Mouse (Mus musculus) urinary bladder, postnatal 14 days (tissue): ENCODE data around the gene Zfp119b.
"Not testable (repeated sequence)": the region's sequence is repeated elsewhere in the genome, so short reads cannot be mapped to it uniquely, and the experiment has no call there.

Experiments
- DNase-seq: peaks from one replicate; pipeline ENCODE4 v3.0.0; 2021; ENCODE audit warnings: low spot score

Zfp119b gene

GRCm38 (mm10) chr17:55957726-55958583 lies 8.7 kb upstream of the Zfp119b start:
- DNase-seq, result peak; percentile 2

DNA sequence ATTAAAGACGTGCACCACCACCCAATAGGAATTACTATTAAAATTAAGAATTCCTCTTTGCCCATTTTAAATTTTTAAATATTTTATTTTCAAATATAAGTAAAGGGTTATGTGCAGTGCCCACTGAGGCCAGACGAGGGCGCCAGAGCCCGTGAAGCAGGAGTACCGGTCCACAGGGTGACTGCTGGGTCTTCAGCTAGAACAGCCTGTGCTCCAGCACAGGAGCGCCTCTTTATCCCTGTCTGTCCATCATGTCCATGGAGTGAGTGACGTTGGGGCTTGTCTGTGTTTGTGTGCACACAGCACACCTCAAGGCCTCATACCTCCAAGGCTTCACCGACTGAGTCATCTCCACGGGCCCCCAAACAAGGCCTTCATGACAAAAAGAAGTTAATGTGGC lies 7.9 kb upstream of the Zfp119b start:
- DNase-seq, result peak; percentile 80

DNA sequence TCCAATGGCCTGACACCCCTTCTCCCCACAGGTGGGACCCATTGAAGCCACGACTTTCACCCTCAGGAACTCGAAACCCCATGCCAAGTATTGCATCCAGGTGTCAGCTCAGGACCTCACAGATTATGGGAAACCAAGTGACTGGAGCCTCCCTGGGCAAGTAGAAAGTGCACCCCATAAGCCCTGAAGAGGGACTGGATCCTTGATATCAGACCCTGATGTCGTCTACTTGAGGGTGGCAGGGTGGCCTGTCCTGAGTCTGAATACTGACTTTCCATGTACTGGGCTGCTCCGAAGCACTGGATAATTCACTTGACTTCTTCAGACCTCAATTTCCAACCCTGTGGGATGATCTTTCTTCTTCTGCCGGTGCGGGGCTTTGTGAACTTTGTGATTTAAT lies 7.3 kb upstream of the Zfp119b start:
- DNase-seq, result peak; percentile 2

GRCm38 (mm10) chr17:55956129-55956528 lies 6.8 kb upstream of the Zfp119b start:
- DNase-seq, result peak; percentile 90

DNA sequence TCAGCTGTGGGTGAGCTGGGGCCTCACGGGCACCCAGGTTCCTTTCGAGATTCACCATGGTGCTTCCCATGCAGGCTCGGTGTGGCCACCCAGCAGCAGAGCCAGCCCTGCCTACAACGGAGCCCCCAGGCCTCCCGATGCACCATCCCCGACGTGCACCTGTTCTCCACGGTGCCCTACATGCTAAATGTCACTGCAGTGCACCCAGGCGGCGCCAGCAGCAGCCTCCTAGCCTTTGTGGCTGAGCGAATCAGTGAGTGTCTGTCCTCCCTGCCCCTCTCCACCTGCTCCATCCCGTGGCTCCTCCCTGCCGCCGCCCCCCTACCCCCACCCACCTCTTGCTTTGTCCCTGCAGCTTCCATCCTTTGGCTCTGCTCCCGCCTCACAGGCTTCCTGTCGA lies 4.9 kb upstream of the Zfp119b start:
- DNase-seq, result peak; percentile 2

DNA sequence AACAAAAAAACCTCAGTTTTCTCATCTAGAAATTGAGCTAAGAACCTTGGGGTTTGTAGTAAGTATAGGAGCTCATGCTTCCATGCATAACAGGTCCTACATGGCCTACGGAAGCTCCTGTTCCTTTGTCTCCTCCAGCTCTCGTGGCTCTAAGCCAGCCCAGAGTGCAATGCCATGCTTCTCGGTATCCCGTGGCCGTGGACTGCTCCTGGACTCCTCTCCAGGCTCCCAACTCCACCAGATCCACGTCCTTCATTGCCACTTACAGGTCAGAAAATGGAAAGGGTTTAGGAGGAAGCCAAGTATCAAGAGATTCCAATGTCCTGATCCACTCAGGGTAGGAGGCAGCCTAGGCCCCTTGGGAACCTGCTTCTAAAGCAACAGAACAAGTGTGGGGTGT lies 4.5 kb upstream of the Zfp119b start:
- no peak for DNase-seq

DNA sequence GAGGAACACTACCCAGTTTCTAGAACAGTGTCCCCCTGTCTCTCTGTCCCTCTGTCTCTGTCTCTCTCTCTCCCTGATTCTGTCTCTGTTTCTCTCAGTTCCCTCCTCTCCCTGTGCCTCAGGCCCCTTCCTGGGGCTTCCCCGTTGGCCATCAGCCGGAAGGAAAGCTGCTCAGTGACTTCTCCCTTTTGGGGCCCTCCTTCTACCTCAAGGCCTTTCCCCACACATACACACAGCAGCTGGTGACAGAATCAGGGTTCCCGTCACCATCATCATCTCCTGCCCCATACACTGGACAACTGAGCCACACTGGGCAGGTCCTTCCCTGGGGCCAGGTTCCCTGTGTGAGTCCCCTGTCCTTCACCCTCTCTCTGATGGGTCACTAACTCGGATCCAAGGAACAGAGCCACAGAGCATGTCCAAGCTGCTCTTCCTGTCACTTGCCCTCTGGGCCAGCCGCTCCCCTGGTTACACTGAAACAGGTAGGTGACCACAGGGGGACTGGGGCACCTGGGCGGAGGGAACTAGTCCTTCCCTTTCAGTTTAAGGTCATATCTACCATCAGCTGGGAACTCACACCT lies 3.2 kb upstream of the Zfp119b start, which contains the start of gene Ebi3:
Ebi3 (plus strand) TSS at position 194 of the 581 bp plus-strand sequence.
- DNase-seq, result no peak

DNA sequence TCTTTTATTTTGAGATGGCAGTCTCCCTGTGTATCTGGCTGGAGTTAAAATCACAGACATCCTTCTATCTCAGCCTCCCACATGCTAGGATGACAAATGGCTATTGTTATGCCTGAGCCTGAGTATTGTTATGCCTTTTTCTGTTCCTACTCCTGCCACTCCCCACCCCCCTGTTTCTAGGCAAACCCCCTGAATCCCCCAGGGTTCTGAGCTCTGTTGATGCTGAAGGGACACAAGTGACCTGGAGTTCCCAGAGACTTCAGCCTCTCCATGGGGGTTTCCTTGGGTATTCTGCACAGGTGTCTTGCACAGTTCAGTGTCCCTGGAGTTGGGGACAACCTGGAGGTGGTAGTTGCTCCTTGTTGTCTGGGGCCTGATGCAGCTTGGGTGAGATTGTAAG lies 2.7 kb upstream of the Zfp119b start:
- no peak for DNase-seq

GRCm38 (mm10) chr17:55950601-55951000 lies 1.3 kb upstream of the Zfp119b start:
- no peak for DNase-seq

GRCm38 (mm10) chr17:55948647-55949046 lies 653 bp downstream of the Zfp119b start:
- no peak for DNase-seq

- DNase-seq, result no peak
Observed at GRCm38 (mm10) chr17:55945696-55946095, 3.6 kb downstream of the Zfp119b start.

GRCm38 (mm10) chr17:55944866-55945682 lies 4.2 kb downstream of the Zfp119b start:
- DNase-seq, result peak; percentile 94

GRCm38 (mm10) chr17:55944387-55944865 lies 4.9 kb downstream of the Zfp119b start:
- DNase-seq, result peak; percentile 73

DNA sequence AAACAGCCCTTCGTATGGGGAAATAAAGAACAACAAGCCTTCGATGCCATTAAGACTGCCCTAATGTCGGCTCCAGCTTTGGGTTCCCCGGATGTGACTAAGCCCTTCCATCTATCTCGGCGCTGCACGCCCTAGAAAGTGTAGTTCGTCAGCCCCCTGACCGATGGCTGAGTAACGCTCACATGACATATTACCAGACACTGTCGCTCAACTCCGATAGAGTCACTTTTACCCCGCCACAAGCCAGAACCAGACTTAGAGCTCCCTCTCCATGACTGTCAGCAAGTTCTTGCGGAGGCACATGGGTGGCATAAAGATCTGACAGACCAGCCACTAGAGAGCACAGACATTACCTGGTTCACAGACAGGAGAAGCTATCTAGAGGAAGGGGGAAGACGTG lies 16.1 kb downstream of the Zfp119b start:
- DNase-seq, result no peak

- DNase-seq, result no peak
Observed at GRCm38 (mm10) chr17:55932635-55933034, 16.7 kb downstream of the Zfp119b start.

GRCm38 (mm10) chr17:55931553-55932502 lies 17.5 kb downstream of the Zfp119b start:
- DNase-seq, result peak; percentile 59

GRCm38 (mm10) chr17:55906669-55907068 lies 42.6 kb downstream of the Zfp119b start:
- DNase-seq, result no peak

- no peak for DNase-seq
Observed at GRCm38 (mm10) chr17:55904131-55904530, 45.2 kb downstream of the Zfp119b start.

- DNase-seq, result no peak
Observed at GRCm38 (mm10) chr17:55903687-55904086, 45.6 kb downstream of the Zfp119b start.

DNA sequence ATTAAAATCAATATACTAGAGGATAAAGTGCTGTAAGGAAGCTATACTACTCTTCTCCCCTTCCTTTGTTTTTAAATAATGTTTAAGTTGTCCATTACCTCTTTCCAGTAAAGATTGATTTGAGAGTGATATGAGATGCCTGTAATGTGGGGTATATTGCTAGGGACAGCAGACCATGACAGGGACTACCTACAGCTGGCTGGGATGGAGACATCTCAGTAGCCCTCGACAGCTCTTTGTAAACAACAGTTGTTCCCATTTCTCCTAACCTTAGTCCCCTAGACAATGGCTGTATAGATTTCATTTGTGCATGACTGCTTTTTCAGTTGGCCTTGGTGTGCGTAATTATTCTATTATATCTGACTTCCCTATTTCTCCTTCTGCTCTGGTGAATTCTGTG lies 46.2 kb downstream of the Zfp119b start:
- DNase-seq, result no peak

GRCm38 (mm10) chr17:55892406-55892955 lies 56.8 kb downstream of the Zfp119b start:
- DNase-seq, result not testable (repeated sequence)
